Mouse (Mus musculus) bone marrow macrophage, adult 2 months (primary cell): ENCODE results near the gene Atp2b4. TPM values are rescaled to one million over a fixed set of nuclear protein-coding genes. Genes with fewer than 3 reads are reported as not detected.

ENCODE experiments used
- H3K27ac ChIP-seq: 2 replicates; pipeline ENCODE4 v1.5.1; 2012; ENCODE audit warnings: low read depth, low read length; ENCODE audit not compliant: insufficient read depth
- H3K4me1 ChIP-seq: 2 replicates; pipeline ENCODE4 v1.6.1; 2012; ENCODE audit warnings: low read length; ENCODE audit not compliant: control insufficient read depth, insufficient read depth
- H3K4me3 ChIP-seq: 2 replicates; pipeline ENCODE4 v1.5.1; 2012; ENCODE audit warnings: mild to moderate bottlenecking, low read length, moderate library complexity; ENCODE audit not compliant: insufficient read depth
- CTCF ChIP-seq: IDR thresholded peaks from 2 replicates; pipeline ENCODE4 v1.5.1; 2012; ENCODE audit warnings: low read depth, mild to moderate bottlenecking, low read length, moderate library complexity
- POLR2A ChIP-seq: IDR thresholded peaks from 2 replicates; pipeline ENCODE4 v1.6.1; 2012; ENCODE audit warnings: mild to moderate bottlenecking, low read depth, low read length, borderline replicate concordance
- polyA plus RNA-seq: library from polyadenylated mRNA; stranded (reverse); fragments of >200 nt; gene quantifications from 2 replicates; pipeline ENCODE4 v1.2.4, GENCODE M21; 2012; ENCODE audit not compliant: missing spikeins, insufficient read depth, insufficient read length

Atp2b4 gene
- polyA plus RNA-seq, 1 experiment = 3.7 TPM

DNA sequence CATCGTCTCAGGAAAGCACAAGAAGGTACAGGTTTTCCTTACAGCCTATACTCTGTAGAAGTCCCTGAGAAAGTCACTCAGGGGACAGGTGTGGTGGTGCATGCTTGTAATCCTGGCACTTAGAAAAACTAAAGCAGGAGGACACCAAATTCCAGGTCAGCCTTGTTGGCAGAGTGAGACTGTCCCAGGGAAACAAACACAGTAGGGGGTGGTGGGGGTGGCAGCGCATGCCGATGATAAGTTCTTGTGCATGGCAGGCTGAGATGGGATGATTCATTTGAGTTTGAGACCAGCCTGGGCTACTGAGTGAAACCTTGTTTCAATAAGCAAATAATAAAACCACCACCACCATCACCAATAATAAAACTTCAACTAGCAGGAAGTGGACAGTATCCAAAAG lies 49.2 kb downstream of the Atp2b4 start:
- TF ChIP-seq POLR2A (no peak), CTCF (no peak)
- no peak overlapping the region for H3K4me3 ChIP-seq
- H3K27ac ChIP-seq = no peak overlapping the region
- no peaks in the 10 kb centered on the region for H3K4me1 ChIP-seq

DNA sequence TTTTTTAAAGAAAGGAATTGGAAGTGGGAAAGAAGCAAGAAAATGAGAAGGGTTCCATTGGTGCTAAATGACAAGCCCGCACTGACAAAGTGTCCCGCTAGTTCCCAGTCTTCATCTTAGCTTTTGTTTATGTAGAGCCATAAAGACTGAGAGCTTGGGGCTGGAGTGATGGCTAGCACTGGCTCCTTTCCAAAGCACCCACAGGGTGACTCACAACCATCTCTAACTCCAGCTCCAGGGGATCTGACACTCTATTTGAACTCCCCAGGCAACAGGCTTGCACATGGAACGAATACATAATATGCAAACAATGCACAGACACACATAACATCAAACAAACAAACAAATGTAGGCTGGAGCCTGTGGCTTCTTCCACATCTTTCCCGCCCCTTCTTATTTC lies 50.9 kb downstream of the Atp2b4 start:
- no peak overlapping the region for H3K4me3 ChIP-seq
- H3K27ac ChIP-seq = no peak overlapping the region
- no peak for TF ChIP-seq CTCF
- no peak for TF ChIP-seq POLR2A
- no peaks in the 10 kb centered on the region for H3K4me1 ChIP-seq

DNA sequence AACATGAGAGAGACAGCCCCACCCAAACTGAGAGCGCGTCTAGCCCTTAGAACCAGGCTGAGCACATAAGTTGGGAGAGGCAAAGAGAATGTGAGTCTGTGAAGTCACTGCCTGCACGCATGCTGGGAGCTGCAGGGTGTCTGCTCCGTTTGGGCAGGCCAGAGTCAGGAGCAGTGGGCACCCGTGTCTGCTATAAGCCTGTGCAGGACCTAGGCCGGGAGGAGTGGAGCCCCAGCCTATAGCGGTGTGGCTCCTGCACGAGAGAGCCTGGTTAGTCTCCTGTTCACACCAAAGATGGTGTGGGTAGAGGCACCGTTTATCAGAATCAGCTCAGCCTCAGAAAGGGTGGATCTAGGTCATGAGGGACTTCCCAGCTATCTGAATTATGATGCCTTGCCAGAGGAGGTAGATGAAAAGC lies 55.8 kb downstream of the Atp2b4 start:
- H3K4me3 ChIP-seq = no peak overlapping the region
- H3K27ac ChIP-seq = no peak overlapping the region
- H3K4me1 ChIP-seq = no peaks in the 10 kb centered on the region
- TF ChIP-seq CTCF (no peak), POLR2A (no peak)

DNA sequence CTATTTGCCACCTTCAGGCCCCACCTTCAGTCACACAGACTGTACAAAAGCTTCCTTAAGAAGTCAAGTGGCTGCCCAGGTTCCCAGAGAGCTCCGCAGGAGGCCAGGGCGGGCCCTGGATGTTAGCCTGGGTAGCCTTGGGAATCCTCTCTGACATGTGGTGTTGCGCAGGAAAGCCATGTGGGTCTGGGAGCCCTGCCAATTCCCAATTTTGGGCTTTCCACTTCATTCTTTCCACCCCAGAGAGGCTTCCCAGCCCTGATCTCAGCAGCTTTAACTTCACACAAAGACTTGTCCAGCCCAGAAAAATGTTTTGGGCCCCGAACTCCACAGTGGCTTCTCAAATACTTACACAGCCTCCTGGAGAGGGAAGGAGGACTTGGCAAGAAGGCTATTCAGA lies 56.2 kb downstream of the Atp2b4 start:
- no peak overlapping the region for H3K4me3 ChIP-seq
- no peak for TF ChIP-seq POLR2A
- no peak for TF ChIP-seq CTCF
- H3K4me1 ChIP-seq = no peaks in the 10 kb centered on the region
- no peak overlapping the region for H3K27ac ChIP-seq

DNA sequence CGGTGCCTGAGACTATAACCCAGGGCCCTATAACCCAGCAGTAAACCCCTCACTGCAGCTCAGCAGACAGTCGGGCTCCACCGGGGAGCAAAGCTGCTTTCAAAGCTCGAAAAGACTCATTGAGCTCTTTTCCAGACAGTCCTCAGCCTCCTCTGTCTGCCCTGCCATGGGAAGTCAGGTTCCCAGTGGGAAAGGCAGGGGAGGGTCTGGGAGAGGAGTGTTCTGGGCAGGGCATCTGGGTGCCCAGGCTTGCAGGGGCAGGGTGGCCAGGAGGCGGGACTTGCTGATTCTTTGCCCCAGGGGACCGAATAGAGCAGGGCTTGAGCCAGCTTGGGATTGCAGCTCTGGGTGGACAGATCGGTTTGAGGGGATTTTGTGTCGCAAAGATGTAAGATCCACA lies 58.3 kb downstream of the Atp2b4 start:
- H3K4me3 ChIP-seq = no peak overlapping the region
- no peak overlapping the region for H3K27ac ChIP-seq
- TF ChIP-seq CTCF (no peak), POLR2A (no peak)
- H3K4me1 ChIP-seq = no peaks in the 10 kb centered on the region

DNA sequence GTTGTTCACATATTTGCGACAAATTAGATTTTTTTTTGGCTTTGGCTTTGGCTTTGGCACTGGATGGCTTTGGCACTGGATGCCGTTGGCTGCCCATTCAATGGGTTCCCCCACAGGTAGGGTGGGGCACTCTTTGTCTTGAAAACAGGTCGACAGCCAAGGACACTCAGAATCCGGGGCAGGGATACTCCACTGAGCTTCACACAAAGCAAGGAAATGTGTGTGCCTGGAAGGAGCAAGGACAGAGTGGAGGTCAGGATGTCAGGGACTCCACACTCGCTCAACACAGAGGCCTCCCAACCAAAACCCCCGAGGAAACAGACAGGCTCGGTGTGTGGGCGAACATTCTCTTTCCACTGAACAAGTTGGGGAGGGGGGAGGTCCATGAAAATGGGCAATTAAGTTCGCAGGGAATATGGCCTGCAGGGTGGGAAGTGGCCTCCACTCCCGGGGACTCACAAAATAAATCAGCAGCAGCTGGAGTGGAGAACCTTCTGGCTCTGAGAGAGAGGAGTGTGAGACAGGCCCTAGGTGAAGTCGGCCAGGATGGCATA lies 58.9 kb downstream of the Atp2b4 start:
- Histone ChIP-seq H3K4me3 (no peak overlapping the region), H3K4me1 (no peaks in the 10 kb centered on the region), H3K27ac (no peak overlapping the region)
- TF ChIP-seq CTCF (no peak), POLR2A (no peak)

DNA sequence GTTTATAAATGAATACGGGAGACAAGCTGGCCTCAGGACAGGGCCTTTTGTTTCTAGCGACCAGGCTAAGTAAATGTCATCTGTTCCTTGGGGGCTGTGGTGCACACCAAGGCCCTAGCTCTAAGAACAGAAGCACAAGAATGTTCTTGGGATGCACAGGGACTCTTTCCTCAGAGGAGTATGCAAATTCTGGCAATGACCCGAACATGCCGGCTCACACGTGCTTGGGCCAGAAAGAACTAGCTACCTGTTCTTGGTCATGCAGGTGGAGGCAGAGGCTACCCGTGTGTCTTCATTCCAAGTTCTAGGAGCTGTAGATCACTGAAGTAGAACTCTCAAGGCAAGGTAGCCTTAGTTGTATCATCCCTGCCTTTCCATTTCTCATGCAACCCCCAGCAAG lies 59.7 kb downstream of the Atp2b4 start:
- TF ChIP-seq CTCF (no peak), POLR2A (no peak)
- no peaks in the 10 kb centered on the region for H3K4me1 ChIP-seq
- no peak overlapping the region for H3K27ac ChIP-seq
- no peak overlapping the region for H3K4me3 ChIP-seq

DNA sequence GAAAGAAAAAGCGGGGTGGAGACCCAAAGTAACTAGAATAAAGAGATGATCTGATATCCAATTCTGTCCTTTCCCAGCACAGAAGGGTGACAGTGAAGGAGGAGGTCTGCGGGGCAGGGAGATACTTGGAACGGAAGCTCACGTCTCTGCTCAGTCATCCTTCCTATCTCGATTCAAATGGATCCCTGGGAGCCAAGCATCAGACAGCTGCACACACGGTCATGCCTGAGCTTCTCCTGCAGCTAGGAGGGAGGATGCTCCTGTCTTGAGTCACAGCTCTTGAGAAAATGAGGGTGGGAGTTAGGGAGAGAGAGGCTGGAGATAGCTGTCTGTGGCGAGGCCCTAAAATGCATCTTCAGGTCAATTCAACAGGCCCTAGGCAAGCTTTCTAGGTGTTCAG lies 64.2 kb downstream of the Atp2b4 start:
- Histone ChIP-seq H3K4me3 (no peak overlapping the region), H3K4me1 (no peaks in the 10 kb centered on the region)
- no peak for TF ChIP-seq POLR2A
- no peak for TF ChIP-seq CTCF

DNA sequence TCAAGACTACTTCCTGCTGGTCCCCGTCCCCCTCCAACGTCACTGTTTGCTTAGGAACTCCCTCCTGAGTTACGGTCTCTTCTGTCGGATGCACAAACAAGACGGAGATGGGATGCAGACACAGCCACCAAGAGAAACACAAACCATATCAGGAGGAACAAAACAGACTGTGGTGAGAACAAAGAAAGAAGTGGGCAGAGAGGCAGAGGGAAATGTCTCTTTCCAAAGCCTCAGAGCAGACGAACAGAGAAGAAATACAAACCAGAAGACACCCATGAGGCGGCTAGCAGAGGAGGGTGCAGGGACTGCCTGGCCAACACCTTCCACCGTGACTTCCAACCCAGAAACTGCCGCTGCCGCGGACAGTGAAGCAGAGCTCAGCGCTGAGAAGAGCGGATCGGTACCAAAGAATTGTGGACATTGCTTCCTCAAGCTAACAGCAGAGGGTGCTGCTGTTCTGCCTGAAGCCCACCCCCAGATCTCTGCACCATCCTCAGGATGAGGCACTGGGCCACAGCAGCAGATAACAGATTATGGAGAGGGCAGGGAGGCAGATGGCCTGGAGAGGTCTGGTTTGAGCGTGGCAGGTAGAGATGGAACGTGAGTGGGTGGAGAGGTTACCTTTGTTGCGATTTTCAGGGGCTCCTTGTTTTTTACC lies 64.7 kb downstream of the Atp2b4 start:
- no peak overlapping the region for H3K4me3 ChIP-seq
- H3K27ac ChIP-seq = no peak overlapping the region
- no peaks in the 10 kb centered on the region for H3K4me1 ChIP-seq
- TF ChIP-seq POLR2A (no peak), CTCF (peak; percentile 63)

More for the DNA sequence above, 64.2 kb downstream of the Atp2b4 start:
- no peak overlapping the region for H3K27ac ChIP-seq

DNA sequence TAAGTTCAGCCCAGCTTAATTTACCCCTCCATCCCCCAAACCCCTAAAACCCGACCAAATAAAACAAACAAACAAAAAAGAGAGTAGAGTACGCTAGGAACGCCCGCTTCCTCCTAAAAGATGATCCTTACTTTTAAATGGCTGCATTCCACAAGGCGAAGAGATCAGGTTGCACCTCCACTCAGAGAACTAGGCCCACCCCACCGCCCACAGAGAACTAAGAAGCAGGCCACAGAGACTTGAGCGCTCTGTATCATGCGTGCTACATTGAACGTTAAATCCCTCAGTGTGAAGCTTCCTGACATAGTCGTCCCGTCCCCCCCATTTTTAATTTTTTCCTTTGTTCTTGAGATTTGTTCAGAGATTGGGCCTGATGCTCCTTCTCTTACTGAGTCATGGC lies 68.0 kb downstream of the Atp2b4 start:
- Histone ChIP-seq H3K4me1 (no peaks in the 10 kb centered on the region), H3K4me3 (no peak overlapping the region), H3K27ac (no peak overlapping the region)
- no peak for TF ChIP-seq CTCF
- TF ChIP-seq POLR2A = no peak

DNA sequence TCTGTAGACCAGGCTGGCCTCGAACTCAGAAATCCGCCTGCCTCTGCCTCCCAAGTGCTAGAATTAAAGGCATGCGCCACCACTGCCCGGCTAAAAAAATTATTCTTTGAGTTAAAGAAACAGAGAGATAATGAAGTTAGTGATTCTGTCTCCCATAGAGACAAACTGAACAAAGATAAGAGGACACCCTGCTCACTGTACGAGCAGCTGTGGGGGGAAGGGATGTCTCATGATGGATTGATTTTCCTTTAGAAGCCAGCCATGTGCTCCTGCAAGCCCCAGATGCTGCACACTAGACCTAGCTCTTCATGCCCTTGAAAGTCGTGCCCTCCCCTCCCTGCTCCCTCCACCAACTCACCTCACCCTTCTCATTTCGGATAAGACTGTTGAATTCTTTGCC lies 72.5 kb downstream of the Atp2b4 start:
- TF ChIP-seq CTCF = no peak
- no peak for TF ChIP-seq POLR2A
- no peaks in the 10 kb centered on the region for H3K4me1 ChIP-seq
- no peak overlapping the region for H3K4me3 ChIP-seq
- H3K27ac ChIP-seq = no peak overlapping the region
